Mouse (Mus musculus): Measurements from ENCODE around the gene Gbf1. TPM values are rescaled to one million over a fixed set of nuclear protein-coding genes. Genes with fewer than 3 reads are reported as not detected.

The Gbf1 gene
- total and polyA plus RNA-seq, 3 experiments, result 23.7 to 400 (median 54.1) TPM

GRCm38 (mm10) chr19:46314872-46315742 lies 162.8 kb downstream of the Gbf1 start:
- Histone ChIP-seq H3K36me3 (ENCODE audit: control insufficient read depth in 1 of 2, insufficient read depth in 2 of 2, low read length in 2 of 2) (peaks cover 0 to 16% of the 10 kb centered on the region in 2 experiments; a peak in 2 of 4 replicates), H3K4me1 (ENCODE audit: control insufficient read depth in 1 of 2, insufficient read depth in 2 of 2, low read length in 2 of 2) (peaks cover 14 to 30% of the 10 kb centered on the region in 2 experiments), H3K9ac (ENCODE audit: control insufficient read depth, low read depth, low read length, poor library complexity, severe bottlenecking) (peak overlapping the region; percentile 40), H3K4me3 (ENCODE audit: control insufficient read depth in 1 of 2, insufficient read depth in 1 of 2, low read depth in 2 of 2, low read length in 2 of 2) (peak overlapping the region; percentile 7 to 27), H3K27me3 (ENCODE audit: control insufficient read depth in 1 of 2, insufficient read depth in 2 of 2, low read length in 2 of 2) (no peaks in the 10 kb centered on the region), H3K9me3 (replicated peaks; ENCODE audit: insufficient read depth, low read length) (no peaks in the 10 kb centered on the region), H3K79me2 (ENCODE audit: control insufficient read depth, insufficient read depth, low read length, poor library complexity) (no peaks in the 10 kb centered on the region), H3K27ac (ENCODE audit: control insufficient read depth, low read depth, low read length) (peak overlapping the region; percentile 88)
- TF ChIP-seq POLR2AphosphoS5 (IDR thresholded peaks at IDR 0.05; ENCODE audit: borderline replicate concordance, low read depth, low read length) (no peak), BHLHE40 (IDR thresholded peaks at IDR 0.05; ENCODE audit: borderline replicate concordance, low read depth, low read length) (peak; percentile 73), MYC (IDR thresholded peaks at IDR 0.05; ENCODE audit: low read depth, low read length) (peak; percentile 86), JUND (IDR thresholded peaks at IDR 0.05; ENCODE audit: low read depth, low read length) (0 out of 2 replicates have a peak, but pooled peaks have one; percentile 55), POLR2AphosphoS2 (IDR thresholded peaks at IDR 0.05; ENCODE audit: low read length) (0 out of 2 replicates have a peak, but pooled peaks have one; percentile 29), MEF2A (IDR thresholded peaks at IDR 0.05; ENCODE audit: extremely low read depth, insufficient replicate concordance, low read depth, low read length, poor library complexity, severe bottlenecking) (no peak), MAFK (IDR thresholded peaks at IDR 0.05; ENCODE audit: borderline replicate concordance, low read depth, low read length) (no peak), EP300 (IDR thresholded peaks at IDR 0.05; ENCODE audit: low read depth in 1 of 2, low read length in 2 of 2) (peak; percentile 85 to 93), RCOR1 (IDR thresholded peaks at IDR 0.05; ENCODE audit: low read depth, low read length) (peak; percentile 18; the same call in 1 of the 2 replicates), E2F4 (IDR thresholded peaks at IDR 0.05; ENCODE audit: borderline replicate concordance, low read depth, low read length) (no peak), ZKSCAN1 (IDR thresholded peaks at IDR 0.05; ENCODE audit: low read depth, low read length) (no peak), USF2 (IDR thresholded peaks at IDR 0.05; ENCODE audit: borderline replicate concordance in 1 of 2, insufficient read depth in 1 of 2, low read depth in 1 of 2, low read length in 2 of 2) (no peak), GATA1 (IDR thresholded peaks at IDR 0.05; ENCODE audit: low read depth, low read length) (peak; percentile 89), CTCF (IDR thresholded peaks at IDR 0.05 in 2 of 3, conservative IDR thresholded peaks at IDR 0.05 in 1 of 3; ENCODE audit: control insufficient read depth in 1 of 3, insufficient read depth in 1 of 3, low read depth in 2 of 3, low read length in 3 of 3, poor library complexity in 1 of 3, severe bottlenecking in 1 of 3) (no peak), ZMIZ1 (IDR thresholded peaks at IDR 0.05; ENCODE audit: low read depth, low read length) (0 out of 2 replicates have a peak, but pooled peaks have one; percentile 42), MAZ (IDR thresholded peaks at IDR 0.05; ENCODE audit: low read depth, low read length) (0 out of 2 replicates have a peak, but pooled peaks have one; percentile 10), ETS1 (IDR thresholded peaks at IDR 0.05; ENCODE audit: low read depth, low read length) (peak; percentile 66), GABPA (IDR thresholded peaks at IDR 0.05; ENCODE audit: low read depth, low read length) (no peak), NRF1 (IDR thresholded peaks at IDR 0.05; ENCODE audit: insufficient read depth, low read depth, low read length, poor library complexity, severe bottlenecking) (no peak), CHD2 (IDR thresholded peaks at IDR 0.05; ENCODE audit: low read length) (no peak), HCFC1 (IDR thresholded peaks at IDR 0.05; ENCODE audit: low read depth, low read length) (no peak), NELFE (IDR thresholded peaks at IDR 0.05; ENCODE audit: low read depth, low read length) (peak; percentile 39), USF1 (IDR thresholded peaks at IDR 0.05; ENCODE audit: low read depth, low read length) (peak; percentile 36; the same call in 1 of the 2 replicates), TCF12 (IDR thresholded peaks at IDR 0.05; ENCODE audit: low read depth, low read length) (peak; percentile 89), UBTF (IDR thresholded peaks at IDR 0.05; ENCODE audit: borderline replicate concordance, insufficient read depth, low read depth, low read length) (no peak), ZNF384 (IDR thresholded peaks at IDR 0.05; ENCODE audit: low read depth, low read length) (no peak), POLR2A (IDR thresholded peaks at IDR 0.05; ENCODE audit: control insufficient read depth in 1 of 2, insufficient read depth in 1 of 2, low read depth in 1 of 2, low read length in 2 of 2, poor library complexity in 1 of 2) (peak in 1 of 2 experiments; percentile 53; a peak in 1 of 4 replicates), TAL1 (IDR thresholded peaks at IDR 0.05; ENCODE audit: low read length) (peak; percentile 94), MAX (IDR thresholded peaks at IDR 0.05; ENCODE audit: low read length) (peak; percentile 92), MXI1 (IDR thresholded peaks at IDR 0.05; ENCODE audit: low read depth, low read length) (peak; percentile 94), TBP (IDR thresholded peaks at IDR 0.05; ENCODE audit: low read depth, low read length) (peak; percentile 41), SMC3 (IDR thresholded peaks at IDR 0.05; ENCODE audit: low read depth, low read length) (no peak; the same call in 1 of the 2 replicates), ELF1 (IDR thresholded peaks at IDR 0.05; ENCODE audit: low read depth, low read length) (no peak), MYB (IDR thresholded peaks at IDR 0.05; ENCODE audit: low read depth, low read length) (peak; percentile 69), SIN3A (IDR thresholded peaks at IDR 0.05; ENCODE audit: low read length) (peak; percentile 80)
- peak; percentile 95 for DNase-seq (ENCODE audit: low read depth, low spot score)

Measured in MEL (cell line).